Mouse (Mus musculus): ENCODE measurements around the gene C1qtnf1.

DNA sequence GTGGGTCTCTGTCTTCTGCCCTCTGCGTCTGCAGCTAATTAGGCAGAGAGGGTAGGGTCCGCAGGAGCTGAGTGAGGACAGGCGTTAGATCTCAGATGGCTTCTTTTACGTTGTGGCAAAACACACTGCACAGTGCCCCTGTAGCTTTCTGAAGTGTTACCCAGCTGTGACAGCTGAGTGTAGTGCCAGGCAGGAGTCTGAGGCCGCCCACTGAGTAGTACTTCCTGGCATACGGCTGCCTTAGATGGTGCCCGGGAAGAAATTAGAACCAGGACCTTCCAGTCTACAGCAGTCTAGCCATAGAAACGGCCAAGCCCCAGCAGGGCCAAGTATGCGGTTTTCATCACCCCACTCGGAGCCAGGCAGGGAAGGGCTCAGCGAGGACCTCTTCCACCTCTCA, 57.3 kb downstream of the C1qtnf1 start:
- TF ChIP-seq CTCF (IDR thresholded peaks at IDR 0.05; ENCODE audit: extremely low read depth, insufficient read depth, low read length) = no peak
- TF ChIP-seq POLR2A (IDR thresholded peaks at IDR 0.05; ENCODE audit: extremely low read depth, insufficient read depth, low read length) = no peak
